Mouse (Mus musculus) MEL (cell line): ENCODE data around the gene Abhd12. TPM values are rescaled to one million over a fixed set of nuclear protein-coding genes. Genes with fewer than 3 reads are reported as not detected.

Experiments
- DNase-seq: peaks from one replicate; pipeline ENCODE4 v3.0.0; 2011; ENCODE audit warnings: low read depth, low spot score
- H3K27ac ChIP-seq: 2 replicates; pipeline ENCODE4 v1.5.1; 2012; ENCODE audit warnings: low read depth, mild to moderate bottlenecking, control low read depth, low read length, moderate library complexity; ENCODE audit not compliant: control insufficient read depth
- H3K27me3 ChIP-seq, 2 experiments: fragments of 150-350 bp in 1 of 2; sonication (generic) in 1 of 2; 2 replicates each; pipeline ENCODE4 v1.6.1; 2012; ENCODE audit warnings: low read length in 2 of 2, mild to moderate bottlenecking in 2 of 2, improper control_type of control experiment in 1 of 2, moderate library complexity in 1 of 2; ENCODE audit not compliant: insufficient read depth in 2 of 2, control insufficient read depth in 1 of 2
- H3K36me3 ChIP-seq, 2 experiments: 2 replicates each; pipeline ENCODE4 v1.6.1; 2012 to 2014; ENCODE audit warnings: low read length in 2 of 2, improper control_type of control experiment in 1 of 2, inconsistent platforms in 1 of 2, mild to moderate bottlenecking in 1 of 2; ENCODE audit not compliant: insufficient read depth in 2 of 2, control insufficient read depth in 1 of 2
- H3K4me1 ChIP-seq, 2 experiments: fragments of 150-350 bp in 1 of 2; sonication (generic) in 1 of 2; 2 replicates each; pipeline ENCODE4 v1.6.1; 2012; ENCODE audit warnings: low read length in 2 of 2, improper control_type of control experiment in 1 of 2, mild to moderate bottlenecking in 1 of 2; ENCODE audit not compliant: insufficient read depth in 2 of 2, control insufficient read depth in 1 of 2
- H3K4me3 ChIP-seq, 2 experiments: fragments of 150-350 bp in 1 of 2; sonication (generic) in 1 of 2; 2 replicates each; pipeline ENCODE4 v1.5.1; 2012; ENCODE audit warnings: low read depth in 2 of 2, low read length in 2 of 2, mild to moderate bottlenecking in 2 of 2, moderate library complexity in 2 of 2, control low read depth in 1 of 2, improper control_type of control experiment in 1 of 2; ENCODE audit not compliant: control insufficient read depth in 1 of 2, insufficient read depth in 1 of 2
- H3K79me2 ChIP-seq: 2 replicates; pipeline ENCODE4 v1.6.1; 2012; ENCODE audit warnings: mild to moderate bottlenecking, low read length, moderate library complexity; ENCODE audit not compliant: control insufficient read depth, poor library complexity, insufficient read depth
- H3K9ac ChIP-seq: 2 replicates; pipeline ENCODE4 v1.6.1; 2012; ENCODE audit warnings: low read depth, mild to moderate bottlenecking, control low read depth, low read length, moderate library complexity; ENCODE audit not compliant: control insufficient read depth, poor library complexity, severe bottlenecking
- H3K9me3 ChIP-seq: fragments of 150-350 bp; sonication (generic); replicated peaks from 2 replicates; pipeline ENCODE4 v1.6.1; 2012; ENCODE audit warnings: mild to moderate bottlenecking, low read length, improper control_type of control experiment, moderate library complexity; ENCODE audit not compliant: insufficient read depth
- CTCF ChIP-seq, 3 experiments: IDR thresholded peaks in 2 of 3; conservative IDR thresholded peaks in 1 of 3; 2 replicates each; pipeline ENCODE4 v1.5.1; 2011 to 2012; ENCODE audit warnings: low read length in 3 of 3, low read depth in 2 of 3, mild to moderate bottlenecking in 2 of 3, improper control_type of control experiment in 1 of 3, inconsistent platforms in 1 of 3, mixed read lengths in 1 of 3, moderate library complexity in 1 of 3; ENCODE audit not compliant: control insufficient read depth in 1 of 3, insufficient read depth in 1 of 3, poor library complexity in 1 of 3, severe bottlenecking in 1 of 3
- E2F4 ChIP-seq: IDR thresholded peaks from 2 replicates; pipeline ENCODE4 v1.6.1; 2011; ENCODE audit warnings: low read depth, low read length, improper control_type of control experiment, borderline replicate concordance
- ELF1 ChIP-seq: IDR thresholded peaks from 2 replicates; pipeline ENCODE4 v1.6.1; 2014; ENCODE audit warnings: low read depth, mild to moderate bottlenecking, inconsistent platforms, low read length, improper control_type of control experiment, moderate library complexity
- ETS1 ChIP-seq: IDR thresholded peaks from 2 replicates; pipeline ENCODE4 v1.6.1; 2012; ENCODE audit warnings: low read depth, mild to moderate bottlenecking, inconsistent platforms, low read length, improper control_type of control experiment, moderate library complexity
- GABPA ChIP-seq: IDR thresholded peaks from 2 replicates; pipeline ENCODE4 v1.6.1; 2012; ENCODE audit warnings: low read depth, mild to moderate bottlenecking, inconsistent platforms, low read length, improper control_type of control experiment, moderate library complexity
- GATA1 ChIP-seq: IDR thresholded peaks from 2 replicates; pipeline ENCODE4 v1.6.1; 2011; ENCODE audit warnings: low read depth, low read length, improper control_type of control experiment
- HCFC1 ChIP-seq: IDR thresholded peaks from 2 replicates; pipeline ENCODE4 v1.6.1; 2012; ENCODE audit warnings: low read depth, mild to moderate bottlenecking, inconsistent platforms, low read length, improper control_type of control experiment, moderate library complexity
- JUND ChIP-seq: IDR thresholded peaks from 2 replicates; pipeline ENCODE4 v1.6.1; 2011; ENCODE audit warnings: low read depth, mild to moderate bottlenecking, improper control_type of control experiment, low read length
- KAT2A ChIP-seq: conservative IDR thresholded peaks from 2 replicates; pipeline ENCODE4 v1.6.1; 2012; ENCODE audit warnings: low read depth, low read length, improper control_type of control experiment, inconsistent platforms
- MAFK ChIP-seq: IDR thresholded peaks from 2 replicates; pipeline ENCODE4 v1.6.1; 2011; ENCODE audit warnings: low read depth, mild to moderate bottlenecking, low read length, improper control_type of control experiment, borderline replicate concordance
- MAX ChIP-seq: IDR thresholded peaks from 2 replicates; pipeline ENCODE4 v1.6.1; 2011; ENCODE audit warnings: low read length, improper control_type of control experiment
- MAZ ChIP-seq: IDR thresholded peaks from 2 replicates; pipeline ENCODE4 v1.6.1; 2012; ENCODE audit warnings: low read depth, mild to moderate bottlenecking, inconsistent platforms, low read length, improper control_type of control experiment
- MEF2A ChIP-seq: IDR thresholded peaks from 2 replicates; pipeline ENCODE4 v1.6.1; 2014; ENCODE audit warnings: low read depth, mild to moderate bottlenecking, inconsistent platforms, low read length, improper control_type of control experiment; ENCODE audit not compliant: poor library complexity, insufficient replicate concordance, severe bottlenecking; ENCODE audit errors: extremely low read depth
- MXI1 ChIP-seq: IDR thresholded peaks from 2 replicates; pipeline ENCODE4 v1.6.1; 2011; ENCODE audit warnings: mild to moderate bottlenecking, low read depth, low read length, improper control_type of control experiment
- MYB ChIP-seq: IDR thresholded peaks from 2 replicates; pipeline ENCODE4 v1.6.1; 2011; ENCODE audit warnings: mild to moderate bottlenecking, low read depth, low read length, improper control_type of control experiment
- NRF1 ChIP-seq: IDR thresholded peaks from 2 replicates; pipeline ENCODE4 v1.6.1; 2014; ENCODE audit warnings: low read depth, mild to moderate bottlenecking, inconsistent platforms, low read length, improper control_type of control experiment, moderate library complexity; ENCODE audit not compliant: poor library complexity, insufficient read depth, severe bottlenecking
- POLR2A ChIP-seq, 2 experiments: IDR thresholded peaks; 2 replicates each; pipeline ENCODE4 v1.6.1; 2011 to 2012; ENCODE audit warnings: low read length in 2 of 2, mild to moderate bottlenecking in 2 of 2, control low read depth in 1 of 2, improper control_type of control experiment in 1 of 2, low read depth in 1 of 2, moderate library complexity in 1 of 2; ENCODE audit not compliant: control insufficient read depth in 1 of 2, insufficient read depth in 1 of 2, poor library complexity in 1 of 2
- POLR2AphosphoS2 ChIP-seq: IDR thresholded peaks from 2 replicates; pipeline ENCODE4 v1.6.1; 2011; ENCODE audit warnings: low read length, improper control_type of control experiment
- POLR2AphosphoS5 ChIP-seq: IDR thresholded peaks from 2 replicates; pipeline ENCODE4 v1.6.1; 2012; ENCODE audit warnings: low read depth, borderline replicate concordance, mild to moderate bottlenecking, inconsistent platforms, low read length, moderate library complexity, mixed read lengths
- RAD21 ChIP-seq: IDR thresholded peaks from 2 replicates; pipeline ENCODE4 v1.6.1; 2011; ENCODE audit warnings: mild to moderate bottlenecking, low read depth, low read length, improper control_type of control experiment
- RCOR1 ChIP-seq: IDR thresholded peaks from 2 replicates; pipeline ENCODE4 v1.6.1; 2012; ENCODE audit warnings: low read depth, mild to moderate bottlenecking, inconsistent platforms, low read length, improper control_type of control experiment
- SIN3A ChIP-seq: IDR thresholded peaks from 2 replicates; pipeline ENCODE4 v1.6.1; 2012; ENCODE audit warnings: low read length, improper control_type of control experiment, inconsistent platforms
- SMC3 ChIP-seq: IDR thresholded peaks from 2 replicates; pipeline ENCODE4 v1.6.1; 2011; ENCODE audit warnings: low read depth, low read length, improper control_type of control experiment
- TAL1 ChIP-seq: IDR thresholded peaks from 2 replicates; pipeline ENCODE4 v1.6.1; 2012; ENCODE audit warnings: mild to moderate bottlenecking, inconsistent platforms, low read length, moderate library complexity, mixed read lengths
- TCF12 ChIP-seq: IDR thresholded peaks from 2 replicates; pipeline ENCODE4 v1.6.1; 2014; ENCODE audit warnings: low read depth, mild to moderate bottlenecking, inconsistent platforms, low read length, improper control_type of control experiment, moderate library complexity
- USF2 ChIP-seq, 2 experiments: IDR thresholded peaks; 2 replicates each; pipeline ENCODE4 v1.6.1; 2011 to 2012; ENCODE audit warnings: improper control_type of control experiment in 2 of 2, low read length in 2 of 2, borderline replicate concordance in 1 of 2, inconsistent platforms in 1 of 2, low read depth in 1 of 2, mild to moderate bottlenecking in 1 of 2; ENCODE audit not compliant: insufficient read depth in 1 of 2
- ZC3H11A ChIP-seq: IDR thresholded peaks from 2 replicates; pipeline ENCODE4 v1.6.1; 2012; ENCODE audit warnings: low read depth, mild to moderate bottlenecking, inconsistent platforms, low read length, improper control_type of control experiment
- ZKSCAN1 ChIP-seq: IDR thresholded peaks from 2 replicates; pipeline ENCODE4 v1.6.1; 2012; ENCODE audit warnings: low read depth, mild to moderate bottlenecking, inconsistent platforms, low read length, improper control_type of control experiment, moderate library complexity
- ZMIZ1 ChIP-seq: IDR thresholded peaks from 2 replicates; pipeline ENCODE4 v1.6.1; 2012; ENCODE audit warnings: low read depth, mild to moderate bottlenecking, inconsistent platforms, low read length, improper control_type of control experiment, moderate library complexity
- ZNF384 ChIP-seq: IDR thresholded peaks from 2 replicates; pipeline ENCODE4 v1.6.1; 2012; ENCODE audit warnings: low read depth, mild to moderate bottlenecking, inconsistent platforms, low read length, improper control_type of control experiment
- polyA plus RNA-seq, 2 experiments: library from polyadenylated mRNA; stranded (reverse) in 1 of 2; unstranded in 1 of 2; fragments of >175 nt in 1 of 2; fragments of >200 nt in 1 of 2; gene quantifications; 2 replicates each; pipeline versions ENCODE4 v1.2.1 to v1.2.4; 2012; ENCODE audit warnings: low replicate concordance in 2 of 2, low read depth in 1 of 2; ENCODE audit not compliant: insufficient read length in 2 of 2, insufficient read depth in 1 of 2, missing spikeins in 1 of 2
- total RNA-seq: library from RNA; depleted of rRNA; stranded (reverse); fragments of 300-350 nt; gene quantifications from 2 replicates; pipeline ENCODE4 v1.2.3, GENCODE M21; 2012

Abhd12 gene
- total and polyA plus RNA-seq, 3 experiments = 23.7 to 29.4 TPM; not detected in 1

DNA sequence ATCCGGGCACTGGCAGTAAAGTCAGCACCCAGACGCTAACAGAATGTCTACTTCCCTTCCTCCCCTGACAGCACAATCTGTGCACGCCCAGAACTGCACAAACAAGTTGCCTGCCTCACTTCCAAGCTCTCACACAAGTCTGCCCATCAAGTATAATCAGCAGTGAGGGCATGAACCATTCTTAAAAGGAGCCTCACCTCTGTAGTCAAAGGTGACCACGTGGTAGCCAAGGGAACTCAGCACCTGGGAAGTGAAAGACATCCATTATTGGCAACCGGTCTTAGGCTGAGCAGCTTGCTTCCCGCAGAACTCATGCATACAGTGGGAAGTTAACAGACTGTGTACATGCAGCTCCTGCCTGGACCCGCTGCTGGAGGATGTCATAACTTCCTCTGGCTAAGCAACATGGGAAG is 62.5 kb downstream of the Abhd12 start:
- no peak for DNase-seq
- no peak overlapping the region for H3K9ac ChIP-seq

DNA sequence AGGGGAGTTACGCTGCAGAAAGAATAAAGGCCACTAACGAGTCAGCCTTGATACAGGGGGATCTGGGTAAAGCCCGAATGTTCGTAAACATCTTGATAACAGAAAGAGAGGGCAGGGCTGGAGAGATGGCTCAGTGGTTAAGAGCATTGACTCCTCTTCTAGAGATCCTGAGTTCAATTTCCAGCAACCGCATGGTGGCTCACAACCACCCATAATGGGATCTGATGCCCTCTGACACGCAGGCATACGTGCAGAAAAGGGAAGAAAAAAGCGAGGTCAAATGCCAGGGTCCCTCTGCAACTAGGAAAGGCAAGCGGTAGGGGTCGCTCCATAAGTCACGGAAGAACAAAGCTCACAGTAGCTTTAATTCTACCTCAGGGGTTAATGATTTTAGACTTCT is 63.4 kb downstream of the Abhd12 start:
- no peak overlapping the region for H3K9ac ChIP-seq
- no peak overlapping the region for H3K27ac ChIP-seq
- no peaks in the 10 kb centered on the region for H3K79me2 ChIP-seq
- H3K36me3 ChIP-seq = no peaks in the 10 kb centered on the region
- no peak for DNase-seq
- no peaks in the 10 kb centered on the region for H3K4me1 ChIP-seq
- H3K27me3 ChIP-seq = no peaks in the 10 kb centered on the region
- H3K4me3 ChIP-seq = no peak overlapping the region
- no peaks in the 10 kb centered on the region for H3K9me3 ChIP-seq
- TF ChIP-seq ZMIZ1 = no peak
- TF ChIP-seq MXI1 = no peak
- TF ChIP-seq POLR2AphosphoS2 = no peak
- no peak for TF ChIP-seq MAZ
- TF ChIP-seq ETS1 = no peak
- no peak for TF ChIP-seq E2F4
- no peak for TF ChIP-seq TAL1
- no peak for TF ChIP-seq POLR2AphosphoS5
- no peak for TF ChIP-seq GABPA
- no peak for TF ChIP-seq JUND
- no peak for TF ChIP-seq CTCF (IDR thresholded peaks at IDR 0.05 in 2 of 3, conservative IDR thresholded peaks at IDR 0.05 in 1 of 3; ENCODE audit: control insufficient read depth in 1 of 3, insufficient read depth in 1 of 3, low read depth in 2 of 3, low read length in 3 of 3, poor library complexity in 1 of 3, severe bottlenecking in 1 of 3)
- TF ChIP-seq NRF1 = no peak
- no peak for TF ChIP-seq GATA1
- no peak for TF ChIP-seq ELF1
- TF ChIP-seq SIN3A = no peak
- TF ChIP-seq SMC3 = no peak
- TF ChIP-seq KAT2A = no peak

More for the DNA sequence above, 62.5 kb downstream of the Abhd12 start:
- H3K79me2 ChIP-seq = no peaks in the 10 kb centered on the region
- no peak overlapping the region for H3K4me3 ChIP-seq
- H3K4me1 ChIP-seq = no peaks in the 10 kb centered on the region
- no peaks in the 10 kb centered on the region for H3K36me3 ChIP-seq
- H3K9me3 ChIP-seq = no peaks in the 10 kb centered on the region
- no peak overlapping the region for H3K27ac ChIP-seq
- TF ChIP-seq MAX (no peak), POLR2AphosphoS5 (no peak), MAFK (no peak), E2F4 (no peak), ZC3H11A (no peak), TCF12 (no peak), RCOR1 (no peak), RAD21 (no peak), KAT2A (no peak), MEF2A (no peak), USF2 (IDR thresholded peaks at IDR 0.05; ENCODE audit: borderline replicate concordance in 1 of 2, insufficient read depth in 1 of 2, low read depth in 1 of 2, low read length in 2 of 2) (no peak), JUND (no peak), ZKSCAN1 (no peak), ZMIZ1 (no peak), MYB (no peak), GATA1 (no peak), POLR2AphosphoS2 (no peak), ZNF384 (no peak), HCFC1 (no peak), POLR2A (IDR thresholded peaks at IDR 0.05; ENCODE audit: control insufficient read depth in 1 of 2, insufficient read depth in 1 of 2, low read depth in 1 of 2, low read length in 2 of 2, poor library complexity in 1 of 2) (no peak)
- H3K27me3 ChIP-seq = no peaks in the 10 kb centered on the region
